Mouse (Mus musculus) MN1 (cell line): Measurements from ENCODE around the gene Naaladl1.
"Not testable (repeated sequence)": the region's sequence is repeated elsewhere in the genome, so short reads cannot be mapped to it uniquely, and the experiment has no call there.

Source experiments
- DNase-seq: peaks from one replicate; pipeline ENCODE4 v3.0.0-alpha.2; 2016; ENCODE audit warnings: low spot score

The Naaladl1 gene

DNA sequence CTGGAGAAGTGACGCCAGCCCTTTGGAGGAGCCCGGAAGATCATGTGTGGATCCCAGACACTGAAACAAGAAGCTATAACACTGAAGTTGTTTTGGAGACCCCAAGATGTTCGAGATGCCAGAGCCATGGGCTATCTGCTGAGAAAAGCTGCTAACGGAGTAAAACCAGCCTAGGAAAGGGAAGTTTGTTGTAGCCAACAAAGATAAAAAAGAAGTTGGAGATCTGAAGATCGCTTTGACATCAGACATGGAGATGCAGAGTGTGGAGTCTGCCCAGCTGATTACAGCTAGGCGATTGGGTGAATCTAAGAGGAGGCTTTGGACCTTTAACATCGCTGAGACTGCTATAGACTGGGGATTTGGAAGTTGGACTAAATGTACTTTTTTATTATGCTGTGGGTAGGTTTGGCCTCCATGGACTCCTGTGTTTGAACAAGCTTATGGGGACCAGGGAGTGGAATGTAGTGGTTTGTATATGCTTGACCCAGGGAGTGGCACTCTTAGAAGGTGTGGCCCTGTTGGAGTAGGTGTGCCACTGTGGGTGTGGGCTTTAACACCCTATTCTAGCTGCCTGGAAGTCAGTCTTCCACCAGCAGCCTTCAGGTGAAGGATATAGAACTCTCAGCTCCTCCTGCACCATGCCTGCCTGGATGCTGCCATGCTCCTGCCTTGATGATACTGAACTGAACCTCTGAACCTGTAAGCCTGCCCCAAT, 25.0 kb downstream of the Naaladl1 start:
- not testable (repeated sequence) for DNase-seq

DNA sequence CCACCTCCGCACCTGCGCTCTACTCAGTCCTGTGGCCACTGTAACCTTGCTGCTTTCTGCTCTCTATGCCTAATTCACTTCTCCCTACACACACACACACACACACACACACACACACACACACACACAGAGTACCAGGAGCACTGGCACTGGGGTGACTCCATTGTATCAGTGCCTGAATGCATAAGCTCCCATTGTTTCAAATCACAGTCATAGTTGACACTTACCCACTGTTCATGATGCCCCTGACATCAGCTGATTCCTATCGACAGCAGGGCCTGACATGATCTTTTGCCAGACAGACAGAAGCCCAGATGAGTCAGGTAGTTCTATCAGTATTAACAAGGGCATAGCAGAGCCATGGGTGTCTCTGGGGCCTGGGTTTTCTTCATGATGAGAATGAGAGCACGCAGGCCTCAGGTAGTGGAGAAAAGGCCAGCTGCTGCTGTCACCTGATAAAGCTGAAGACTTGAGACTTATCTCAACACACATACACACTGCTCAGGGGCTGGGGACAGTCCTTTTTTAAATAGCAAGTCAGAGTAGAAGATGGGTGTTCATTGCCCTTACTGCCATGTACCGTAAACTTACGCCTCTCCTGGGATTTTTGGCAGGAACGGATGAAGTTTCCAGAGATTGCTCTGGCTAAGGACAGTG, 26.7 kb downstream of the Naaladl1 start:
- DNase-seq, result peak; percentile 48

DNA sequence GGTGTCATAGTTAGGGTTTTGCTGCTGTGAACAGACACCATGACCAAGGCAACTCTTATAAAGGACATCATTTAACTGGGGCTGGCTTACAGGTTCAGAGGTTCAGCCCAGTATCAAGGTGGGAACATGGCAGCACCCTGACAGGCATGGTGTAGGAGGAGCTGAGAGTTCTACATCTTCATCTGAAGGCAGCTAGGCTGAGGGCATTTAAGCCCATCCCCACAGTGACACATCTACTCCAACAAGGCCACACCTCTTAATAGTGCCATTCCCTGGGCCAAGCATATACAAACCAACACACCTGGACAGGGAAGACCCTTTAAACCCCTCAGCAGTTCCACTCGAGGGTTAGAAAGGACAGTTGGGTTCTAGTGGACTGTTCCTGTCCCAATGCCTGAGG, 27.6 kb downstream of the Naaladl1 start:
- DNase-seq, result not testable (repeated sequence)

DNA sequence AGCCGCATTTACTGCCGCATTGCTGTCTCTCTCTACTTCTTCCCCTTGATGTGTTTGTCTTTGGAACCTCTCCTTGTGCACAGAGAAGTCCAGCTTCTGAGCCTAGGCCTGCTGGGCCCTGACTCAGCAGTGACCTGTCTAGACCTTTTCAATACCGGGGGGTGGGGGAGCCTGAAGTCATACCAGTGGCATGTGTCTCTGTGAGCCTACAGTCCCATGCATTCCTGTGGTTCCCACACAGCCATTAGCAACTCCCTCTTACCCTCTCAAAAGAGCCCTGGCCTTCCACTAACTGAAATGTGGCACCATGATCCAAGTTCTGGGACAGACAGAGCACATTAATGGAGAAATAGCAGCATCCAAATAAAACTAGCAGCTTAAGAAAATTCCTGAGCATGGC, 30.8 kb downstream of the Naaladl1 start:
- no peak for DNase-seq

DNA sequence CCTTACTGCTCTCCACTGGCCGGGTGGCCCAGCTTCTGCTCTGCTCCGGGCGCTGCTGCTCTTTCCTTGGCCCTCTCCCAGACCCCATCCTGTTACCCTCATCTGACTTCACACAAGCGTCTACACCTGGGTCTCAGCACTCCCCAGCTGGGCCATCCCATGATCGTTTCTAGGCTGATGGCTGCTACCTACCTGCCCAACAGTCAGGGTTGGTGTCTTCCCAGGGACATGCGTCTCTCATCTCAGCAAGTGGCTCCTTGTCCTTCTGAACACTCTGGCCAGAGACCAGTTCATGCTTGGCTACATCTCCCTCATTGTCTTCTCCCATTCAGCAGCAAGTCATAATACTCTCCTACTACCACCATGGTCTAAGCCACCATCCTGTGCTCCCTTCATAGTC, 34.1 kb downstream of the Naaladl1 start:
- no peak for DNase-seq

DNA sequence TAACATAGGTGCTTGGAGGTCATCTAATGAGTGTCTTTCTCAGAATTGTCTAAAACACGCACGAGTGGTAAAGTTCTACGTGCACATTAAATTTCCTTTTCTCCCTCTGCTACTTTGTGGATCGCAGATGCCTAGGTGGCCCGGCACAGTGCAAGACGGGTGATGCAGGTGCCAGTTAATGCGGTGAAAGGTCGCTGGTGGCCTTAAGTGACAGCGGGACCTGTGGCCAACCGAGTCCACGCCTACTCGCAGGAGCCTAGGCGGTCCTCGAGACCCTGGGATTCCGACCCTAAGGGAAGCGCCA, 34.7 kb downstream of the Naaladl1 start:
- DNase-seq, result no peak

DNA sequence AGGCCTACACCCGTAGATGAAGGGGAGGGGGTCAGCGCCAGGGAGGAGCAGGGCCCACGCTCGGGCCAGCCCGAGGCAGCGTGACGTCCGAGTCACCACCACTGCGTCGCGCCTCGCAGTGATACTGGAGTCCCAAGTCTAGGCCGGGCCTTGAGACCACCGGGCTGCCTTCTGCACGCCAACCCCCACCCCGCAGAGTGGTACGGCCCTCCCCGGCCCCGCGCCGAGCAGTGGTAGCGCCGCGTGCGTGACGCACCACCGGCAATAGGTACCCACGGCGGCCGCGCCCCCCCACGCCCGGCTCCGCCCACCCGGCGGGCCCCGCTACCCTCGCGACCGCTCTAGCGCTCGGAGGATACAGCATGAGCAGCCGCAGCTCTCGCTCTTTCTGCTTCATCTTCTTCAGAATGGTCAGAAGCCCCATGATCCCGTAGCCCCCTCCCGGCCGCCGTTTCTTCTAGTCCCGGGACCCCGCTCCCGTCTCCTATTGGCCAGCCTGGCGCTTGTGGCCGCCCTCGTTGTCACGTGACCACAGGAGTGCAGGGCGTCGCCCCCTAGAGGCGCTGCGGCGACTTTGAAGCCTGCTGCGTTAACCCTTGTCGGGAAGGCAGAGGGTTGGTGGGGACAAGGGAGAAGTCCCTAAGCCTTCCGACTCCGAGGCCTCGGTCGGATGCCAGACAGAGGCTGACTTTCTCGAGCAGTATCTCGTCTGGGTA, 35.3 kb downstream of the Naaladl1 start, which contains the start of gene Batf2:
Batf2 (plus strand) TSS at position 306 of the 716 bp plus-strand sequence.
- peak; percentile 97 for DNase-seq

DNA sequence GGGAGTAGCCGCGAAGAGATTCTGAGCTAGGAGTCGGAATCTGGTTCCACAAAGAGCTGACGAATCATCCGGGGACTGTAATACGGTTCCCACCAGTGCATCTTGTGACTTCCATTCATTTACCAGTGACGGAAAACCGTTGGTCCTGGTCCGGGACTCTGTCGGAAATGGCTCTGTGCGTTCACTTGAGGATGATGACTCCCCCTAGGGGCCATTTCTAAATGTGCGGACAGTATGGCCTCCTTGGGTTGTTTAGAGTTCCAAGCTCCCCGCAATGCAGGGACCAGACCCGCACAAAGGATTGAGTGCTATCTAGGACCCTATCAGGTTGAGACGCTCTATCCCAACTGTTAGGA, 35.8 kb downstream of the Naaladl1 start, which contains the start of gene Arl2:
Arl2 (minus strand) TSS at position 155 of the 356 bp plus-strand sequence.
- peak; percentile 96 for DNase-seq

DNA sequence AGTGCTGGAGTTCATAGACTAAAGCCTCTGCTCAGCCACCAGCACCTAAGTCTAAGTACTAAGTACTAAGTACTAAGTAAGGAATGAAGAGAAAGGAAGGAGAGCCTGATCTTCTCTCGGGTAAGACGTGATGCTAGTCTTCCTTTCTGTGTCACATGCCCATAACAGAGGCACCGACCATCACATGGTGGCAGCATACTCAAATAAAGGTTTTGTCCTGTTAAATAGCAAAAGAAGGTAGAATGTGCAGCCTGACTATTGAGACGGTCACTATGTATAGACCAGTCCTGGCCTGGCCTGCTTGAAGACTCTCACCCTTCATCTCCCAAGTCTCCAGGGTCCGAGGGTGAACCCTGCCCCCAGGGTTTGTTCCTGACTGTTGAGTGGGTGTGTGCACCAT, 39.3 kb downstream of the Naaladl1 start:
- no peak for DNase-seq

DNA sequence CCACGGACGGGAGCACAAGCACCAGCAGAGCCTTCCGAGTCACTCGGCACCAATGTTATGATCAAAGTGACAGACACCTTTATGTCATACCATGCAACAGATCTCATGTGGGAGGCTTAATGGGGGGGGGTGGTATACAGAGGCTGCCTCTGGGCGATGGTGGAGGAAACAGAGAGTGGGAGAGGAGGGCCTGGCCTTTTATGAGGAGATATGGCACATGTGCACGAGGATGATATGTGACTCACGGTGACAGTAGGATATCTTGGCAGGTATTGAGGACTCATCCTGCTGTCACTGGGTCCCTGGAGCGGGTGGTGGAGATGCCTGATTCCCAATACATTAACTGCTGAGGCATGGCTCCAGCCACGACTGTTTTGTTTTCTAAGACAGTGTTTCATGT, 49.6 kb downstream of the Naaladl1 start:
- DNase-seq, result no peak

DNA sequence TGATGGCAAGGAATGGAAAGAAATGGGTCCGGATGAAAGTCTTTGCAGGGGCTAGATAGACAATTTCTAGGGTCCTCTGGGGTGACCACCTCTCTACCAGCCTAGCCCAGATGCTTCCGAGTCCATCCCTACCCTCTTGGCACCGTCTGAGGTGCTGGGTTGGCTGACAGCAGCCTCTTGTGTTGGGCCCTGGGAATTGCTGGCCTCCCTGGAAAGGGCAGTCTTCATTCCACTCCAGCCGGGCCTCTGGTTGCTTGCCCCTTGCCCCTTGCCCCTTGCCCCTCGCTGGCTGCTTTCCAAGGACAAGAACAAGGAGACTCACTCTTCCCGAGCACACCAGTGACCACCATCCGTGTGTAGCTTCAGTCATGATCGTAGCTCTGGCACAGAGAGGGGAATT, 50.8 kb downstream of the Naaladl1 start:
- peak; percentile 31 for DNase-seq

DNA sequence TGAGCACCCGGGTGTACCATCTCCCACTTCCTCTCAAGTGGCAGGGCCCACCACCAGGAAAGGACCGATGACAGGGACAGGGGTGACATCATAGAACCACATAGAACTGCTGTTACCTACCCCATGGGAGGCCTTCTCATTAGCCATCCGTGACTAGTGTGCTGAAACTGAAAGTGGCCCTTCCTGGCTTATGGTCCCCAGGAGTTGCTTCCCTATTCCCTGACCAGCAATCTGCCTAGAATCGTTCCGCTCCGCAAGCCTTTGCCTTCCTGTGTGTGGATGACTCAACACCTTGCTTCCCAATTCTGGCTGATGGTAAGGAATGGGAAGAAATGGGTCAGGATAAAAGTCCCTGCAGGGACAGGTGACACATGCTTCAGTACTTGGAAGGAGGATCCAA, 51.6 kb downstream of the Naaladl1 start:
- DNase-seq, result peak; percentile 49

DNA sequence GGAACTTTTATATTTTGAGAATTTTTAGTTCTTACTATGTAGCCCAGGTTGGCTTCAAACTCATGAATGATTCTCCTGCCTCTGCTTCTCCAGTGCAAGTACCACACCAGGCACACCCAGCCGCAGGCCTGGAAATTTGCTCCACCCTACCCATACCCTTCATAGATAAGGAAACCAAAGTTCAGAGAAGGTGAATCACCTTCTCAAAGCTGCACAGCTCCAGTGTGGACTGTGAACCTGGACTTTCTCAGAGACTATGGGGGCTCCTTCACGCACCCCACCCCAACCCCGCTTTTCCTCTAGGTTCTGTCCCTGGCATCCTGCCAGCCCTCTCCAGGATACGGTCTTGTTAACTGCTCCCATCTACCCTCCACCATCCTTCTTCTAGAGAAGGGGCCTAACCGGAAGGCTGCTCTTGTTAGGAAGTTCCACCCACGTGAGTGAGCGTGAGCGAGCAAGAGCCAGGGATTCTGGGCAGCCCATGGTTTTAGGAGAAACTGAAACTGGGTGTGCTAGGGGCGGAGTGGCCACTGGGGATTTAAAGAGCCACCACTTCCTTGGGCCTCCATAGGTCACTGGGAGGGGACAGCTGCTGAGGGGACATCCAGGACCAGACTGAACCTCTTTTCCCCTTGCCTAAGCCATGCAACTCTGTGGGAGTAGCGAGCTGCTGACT, 58.4 kb downstream of the Naaladl1 start:
- DNase-seq, result no peak
